Mouse (Mus musculus) E14TG2a.4 (cell line): ENCODE measurements around the gene Ibtk.

Experiments used
- CTCF ChIP-seq: conservative IDR thresholded peaks from 2 replicates; pipeline ENCODE4 v1.5.1; 2014; ENCODE audit warnings: low read length
- NANOG ChIP-seq: IDR thresholded peaks from 2 replicates; pipeline ENCODE4 v1.6.1; 2014; ENCODE audit warnings: borderline replicate concordance, low read length, mixed read lengths
- POU5F1 ChIP-seq: IDR thresholded peaks from 2 replicates; pipeline ENCODE4 v1.6.1; 2014; ENCODE audit warnings: low read length, borderline replicate concordance

DNA sequence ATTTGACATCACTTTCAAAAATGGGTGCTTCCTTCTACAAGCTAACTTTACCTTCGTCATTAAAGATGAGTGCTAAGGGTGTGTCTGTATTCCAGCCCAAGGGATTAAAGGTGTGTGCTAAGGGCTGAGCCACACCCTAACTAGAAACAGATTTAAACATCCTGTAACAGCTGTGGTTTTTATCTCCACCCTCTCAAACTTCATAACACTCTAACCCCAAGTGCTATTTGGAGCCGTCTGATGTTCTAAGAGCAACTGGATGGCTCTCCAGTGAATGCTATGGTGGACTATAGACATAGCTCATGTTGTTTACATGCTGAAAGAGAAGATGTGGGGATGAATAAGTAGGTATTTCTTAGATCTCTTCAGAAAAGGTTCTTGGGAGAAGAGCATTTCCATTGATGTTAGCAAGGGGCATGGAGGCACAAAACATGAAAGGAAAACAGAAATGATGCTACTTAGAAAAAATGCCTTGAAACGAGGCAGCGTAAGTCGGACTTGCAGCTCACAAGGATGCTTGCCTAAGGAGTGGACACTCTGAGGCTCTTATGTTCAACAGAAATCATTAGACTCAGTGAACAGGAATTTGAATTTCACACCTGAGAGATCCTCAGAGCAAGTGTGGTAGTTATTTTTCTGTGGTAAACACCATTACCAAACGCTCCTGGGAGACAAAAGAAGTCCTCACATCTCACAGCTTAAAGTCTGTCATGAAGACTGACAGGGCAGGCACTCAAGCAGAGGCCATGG is 77.4 kb downstream of the Ibtk start:
- TF ChIP-seq CTCF: no peak
- no peak for TF ChIP-seq POU5F1
- no peak for TF ChIP-seq NANOG
